Mouse (Mus musculus): ENCODE results near the gene Tlcd2. TPM values are rescaled to one million over a fixed set of nuclear protein-coding genes. Genes with fewer than 3 reads are reported as not detected.

Tlcd2 gene
- total and polyA plus RNA-seq, 3 experiments = 0.40 to 0.81 TPM; not detected in 1

DNA sequence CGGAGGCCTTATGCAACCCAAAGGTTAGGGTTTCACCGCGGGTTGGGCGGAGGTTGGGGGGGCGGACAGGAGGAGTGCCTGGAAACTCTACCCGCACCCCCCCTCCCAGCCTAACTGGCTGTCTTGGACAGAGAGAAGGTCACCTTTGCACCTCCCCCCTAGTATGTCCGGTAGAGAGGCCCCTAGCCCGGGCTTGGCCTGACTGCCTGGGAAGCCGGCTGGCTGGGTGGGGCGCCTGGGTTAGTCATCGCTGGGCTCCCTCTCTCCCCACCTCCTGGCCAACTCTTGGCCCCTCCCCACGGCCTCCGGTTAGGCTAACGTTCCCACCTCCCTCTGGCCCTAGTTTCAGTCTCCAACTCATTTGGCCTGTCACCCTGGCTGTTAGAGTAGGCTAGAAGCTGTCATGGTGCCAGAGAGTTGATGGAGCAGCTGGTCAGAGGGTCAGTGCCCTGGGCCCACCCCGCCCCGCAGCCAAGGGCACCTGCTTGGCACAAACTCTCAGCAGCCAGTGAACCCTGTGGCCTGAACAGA is 803 bp downstream of the Tlcd2 start (continued):
- 0 out of 2 replicates have a peak, but pooled peaks have one; percentile 18 for TF ChIP-seq TCF12 (IDR thresholded peaks at IDR 0.05; ENCODE audit: low read depth, low read length)
- TF ChIP-seq NRF1 (IDR thresholded peaks at IDR 0.05; ENCODE audit: low read depth, low read length) = no peak
- TF ChIP-seq USF2 (conservative IDR thresholded peaks at IDR 0.05; ENCODE audit: low read depth, low read length) = no peak
- TF ChIP-seq ZKSCAN1 (IDR thresholded peaks at IDR 0.05; ENCODE audit: borderline replicate concordance, low read depth, low read length) = no peak
- TF ChIP-seq PAX5 (IDR thresholded peaks at IDR 0.05; ENCODE audit: low read length) = no peak
- no peak for TF ChIP-seq CTCF (conservative IDR thresholded peaks at IDR 0.05 in 1 of 2, IDR thresholded peaks at IDR 0.05 in 1 of 2; ENCODE audit: low read depth in 2 of 2, low read length in 2 of 2)
- TF ChIP-seq MYC (IDR thresholded peaks at IDR 0.05; ENCODE audit: low read depth, low read length) = no peak
- TF ChIP-seq NELFE (IDR thresholded peaks at IDR 0.05; ENCODE audit: low read depth, low read length) = 0 out of 2 replicates have a peak, but pooled peaks have one; percentile 9
- no peak for TF ChIP-seq ZNF384 (IDR thresholded peaks at IDR 0.05; ENCODE audit: low read depth, low read length)
- TF ChIP-seq ELF1 (IDR thresholded peaks at IDR 0.05; ENCODE audit: low read depth, low read length) = no peak
- TF ChIP-seq POLR2A (IDR thresholded peaks at IDR 0.05; ENCODE audit: low read depth, low read length) = peak; percentile 33; the same call in 1 of the 2 replicates
- TF ChIP-seq JUN (IDR thresholded peaks at IDR 0.05; ENCODE audit: insufficient read depth, low read depth, low read length) = no peak
- TF ChIP-seq MAFK (IDR thresholded peaks at IDR 0.05; ENCODE audit: insufficient replicate concordance, low read length) = no peak
- TF ChIP-seq MEF2A (IDR thresholded peaks at IDR 0.05; ENCODE audit: borderline replicate concordance, low read depth, low read length) = 0 out of 2 replicates have a peak, but pooled peaks have one; percentile 14

DNA sequence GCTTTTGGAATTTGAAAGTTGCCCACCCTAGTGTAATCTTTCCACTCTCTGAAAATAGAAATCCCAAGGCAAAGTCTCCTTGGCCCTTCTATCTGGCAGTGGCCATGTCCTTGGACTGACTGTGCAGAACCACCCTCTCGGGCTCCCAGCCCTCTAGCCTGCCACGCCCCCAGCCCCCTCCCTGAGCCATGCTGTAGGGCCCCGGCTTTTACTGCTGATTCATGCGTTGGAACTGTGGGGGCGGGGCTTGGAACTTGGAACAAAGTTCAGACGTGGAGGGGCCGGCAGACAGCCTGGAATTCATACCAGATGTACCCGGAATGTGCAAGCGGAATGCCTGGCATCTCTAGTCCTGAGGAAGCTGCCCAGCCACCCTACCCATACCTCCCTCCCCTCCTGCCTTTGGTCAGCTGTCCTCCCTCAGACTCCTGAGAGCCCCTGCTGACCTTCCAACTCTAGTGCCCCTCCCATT is 1.4 kb downstream of the Tlcd2 start:
- Histone ChIP-seq H3K36me3 (replicated peaks in 1 of 2; ENCODE audit: control insufficient read depth in 1 of 2, insufficient read depth in 1 of 2, low read length in 1 of 2) (peaks cover 20 to 30% of the 10 kb centered on the region in 2 experiments), H3K27ac (ENCODE audit: insufficient read depth, low read depth) (no peak overlapping the region), H3K4me2 (ENCODE audit: insufficient read depth, low read depth, poor library complexity, severe bottlenecking) (peak overlapping the region; percentile 52), H3K79me2 (replicated peaks; ENCODE audit: control insufficient read depth, extremely low read depth, insufficient read depth, poor library complexity, severe bottlenecking) (peaks cover 10% of the 10 kb centered on the region; the same call in 1 of the 2 replicates), H3K4me3 (replicated peaks in 1 of 3; ENCODE audit: low read depth in 2 of 3, low read length in 2 of 3, poor library complexity in 1 of 3) (peak overlapping the region; percentile 72 to 92 (median 83)), H3K9ac (ENCODE audit: insufficient read depth, low read depth) (peak overlapping the region; percentile 92), H3K9me3 (replicated peaks; ENCODE audit: low read length) (peaks cover 12% of the 10 kb centered on the region), H3K27me3 (replicated peaks) (no peaks in the 10 kb centered on the region), H3K4me1 (ENCODE audit: control insufficient read depth in 1 of 2, insufficient read depth in 2 of 2) (peaks cover 17 to 66% of the 10 kb centered on the region in 2 experiments)
- dilution Hi-C loops (cut with MboI; ENCODE audit: extremely low pct_ligation_motif_present, extremely low pct_unique_long_range_greater_than_20kb, low sequenced_read_pairs) (no loop called here), in situ Hi-C loops (cut with MboI; ENCODE audit: low pct_ligation_motif_present, low pct_unique_long_range_greater_than_20kb, low sequenced_read_pairs) (no loop called here)
- TF ChIP-seq CTCF (conservative IDR thresholded peaks at IDR 0.05 in 1 of 2, IDR thresholded peaks at IDR 0.05 in 1 of 2; ENCODE audit: low read depth in 2 of 2, low read length in 2 of 2) (no peak), NELFE (IDR thresholded peaks at IDR 0.05; ENCODE audit: low read depth, low read length) (peak; percentile 1; the same call in 1 of the 2 replicates), PAX5 (IDR thresholded peaks at IDR 0.05; ENCODE audit: low read length) (no peak), IRF4 (IDR thresholded peaks at IDR 0.05; ENCODE audit: low read depth, low read length) (no peak), ZMIZ1 (IDR thresholded peaks at IDR 0.05; ENCODE audit: low read depth, low read length) (no peak), CHD2 (IDR thresholded peaks at IDR 0.05; ENCODE audit: low read length) (no peak), MAZ (IDR thresholded peaks at IDR 0.05; ENCODE audit: low read depth, low read length) (peak; percentile 18; the same call in 1 of the 2 replicates), SIN3A (IDR thresholded peaks at IDR 0.05; ENCODE audit: low read length) (peak; percentile 59; the same call in 1 of the 2 replicates), ZKSCAN1 (IDR thresholded peaks at IDR 0.05; ENCODE audit: borderline replicate concordance, low read depth, low read length) (no peak), MEF2A (IDR thresholded peaks at IDR 0.05; ENCODE audit: borderline replicate concordance, low read depth, low read length) (no peak), MAFK (IDR thresholded peaks at IDR 0.05; ENCODE audit: insufficient replicate concordance, low read length) (peak; percentile 76; the same call in 1 of the 2 replicates), MYC (IDR thresholded peaks at IDR 0.05; ENCODE audit: low read depth, low read length) (no peak), ZC3H11A (IDR thresholded peaks at IDR 0.05; ENCODE audit: low read depth, low read length) (no peak), ETS1 (conservative IDR thresholded peaks at IDR 0.05; ENCODE audit: low read depth, low read length) (no peak), JUN (IDR thresholded peaks at IDR 0.05; ENCODE audit: insufficient read depth, low read depth, low read length) (no peak), RAD21 (IDR thresholded peaks at IDR 0.05; ENCODE audit: low read depth, low read length) (no peak), CHD1 (IDR thresholded peaks at IDR 0.05; ENCODE audit: low read depth, low read length) (no peak), USF1 (IDR thresholded peaks at IDR 0.05; ENCODE audit: low read depth, low read length) (no peak), KAT2A (IDR thresholded peaks at IDR 0.05; ENCODE audit: insufficient replicate concordance, low read length) (no peak), ZNF384 (IDR thresholded peaks at IDR 0.05; ENCODE audit: low read depth, low read length) (no peak), MXI1 (IDR thresholded peaks at IDR 0.05; ENCODE audit: low read depth, low read length) (peak; percentile 63; the same call in 1 of the 2 replicates), JUND (conservative IDR thresholded peaks at IDR 0.05; ENCODE audit: low read depth, low read length) (no peak), POLR2AphosphoS2 (IDR thresholded peaks at IDR 0.05; ENCODE audit: low read depth, low read length) (no peak), HCFC1 (IDR thresholded peaks at IDR 0.05; ENCODE audit: low read depth, low read length) (no peak), USF2 (conservative IDR thresholded peaks at IDR 0.05; ENCODE audit: low read depth, low read length) (no peak), MAX (IDR thresholded peaks at IDR 0.05; ENCODE audit: low read length) (no peak), ELF1 (IDR thresholded peaks at IDR 0.05; ENCODE audit: low read depth, low read length) (no peak), E2F4 (IDR thresholded peaks at IDR 0.05; ENCODE audit: insufficient replicate concordance, low read depth, low read length) (no peak), UBTF (IDR thresholded peaks at IDR 0.05; ENCODE audit: low read depth, low read length) (no peak)
- peak; percentile 81 for DNase-seq (ENCODE audit: extremely low read depth)
